Mouse (Mus musculus) midbrain, embryonic 14.5 days (tissue): ENCODE data around the gene Stk40. TPM values are rescaled to one million over a fixed set of nuclear protein-coding genes. Genes with fewer than 3 reads are reported as not detected.

Source experiments
- ATAC-seq: fragments of 200-750 bp; cut with Nextera tagmentation; 2 replicates; pipeline ENCODE4 v1.8.0; 2017; ENCODE audit warnings: moderate number of reproducible peaks, moderate library complexity; ENCODE audit not compliant: low FRiP score, low TSS enrichment
- DNase-seq: peaks from one replicate; pipeline ENCODE4 v3.0.0-alpha.2; 2015
- H3K27ac ChIP-seq: fragments of 300-500 bp; sonication (generic); replicated peaks from 2 replicates; pipeline ENCODE4 v1.5.1; 2014; ENCODE audit warnings: mild to moderate bottlenecking, low read depth, low read length, moderate library complexity
- H3K27me3 ChIP-seq: fragments of 300-500 bp; sonication (generic); 2 replicates; pipeline ENCODE4 v1.6.1; 2014; ENCODE audit warnings: low read length, control low read depth, mixed read lengths; ENCODE audit not compliant: control insufficient read depth, insufficient read depth
- H3K36me3 ChIP-seq: fragments of 300-500 bp; sonication (generic); 2 replicates; pipeline ENCODE4 v1.6.1; 2014; ENCODE audit warnings: low read length, control low read depth; ENCODE audit not compliant: control insufficient read depth, insufficient read depth
- H3K4me1 ChIP-seq: fragments of 300-500 bp; sonication (generic); 2 replicates; pipeline ENCODE4 v1.6.1; 2014; ENCODE audit warnings: mild to moderate bottlenecking, antibody characterized with exemption, low read length, control low read depth; ENCODE audit not compliant: control insufficient read depth, insufficient read depth
- H3K4me2 ChIP-seq: fragments of 300-500 bp; sonication (generic); 2 replicates; pipeline ENCODE4 v1.6.1; 2014; ENCODE audit warnings: mild to moderate bottlenecking, low read length, moderate library complexity
- H3K4me3 ChIP-seq: fragments of 300-500 bp; sonication (generic); replicated peaks from 2 replicates; pipeline ENCODE4 v1.5.1; 2014; ENCODE audit warnings: low read depth, low read length
- H3K9ac ChIP-seq: fragments of 300-500 bp; sonication (generic); replicated peaks from 2 replicates; pipeline ENCODE4 v1.6.1; 2014; ENCODE audit warnings: mild to moderate bottlenecking, low read length, moderate library complexity
- H3K9me3 ChIP-seq: fragments of 300-500 bp; sonication (generic); 2 replicates; pipeline ENCODE4 v1.6.1; 2016; ENCODE audit warnings: low read length, control low read depth, mixed read lengths; ENCODE audit not compliant: control insufficient read depth
- WGBS: fragments of 180-500 bp; shearing (Covaris S2); extraction: QIAGEN DNeasy Blood & Tissue Kit; methylation state at CpG from one replicate; pipeline ENCODE4 v1.1.7; 2014; 5-methylcytosine and 5-hydroxymethylcytosine counted together
- polyA plus RNA-seq: library from polyadenylated mRNA; unstranded; fragments of >200 nt; fragmentation: Nextera tagmentation; extraction: Ambion mirVana; gene quantifications from 2 replicates; pipeline ENCODE4 v1.2.1, GENCODE M21; 2014

The Stk40 gene
- polyA plus RNA-seq, 1 experiment from 2014 or later, result 29.4 TPM

DNA sequence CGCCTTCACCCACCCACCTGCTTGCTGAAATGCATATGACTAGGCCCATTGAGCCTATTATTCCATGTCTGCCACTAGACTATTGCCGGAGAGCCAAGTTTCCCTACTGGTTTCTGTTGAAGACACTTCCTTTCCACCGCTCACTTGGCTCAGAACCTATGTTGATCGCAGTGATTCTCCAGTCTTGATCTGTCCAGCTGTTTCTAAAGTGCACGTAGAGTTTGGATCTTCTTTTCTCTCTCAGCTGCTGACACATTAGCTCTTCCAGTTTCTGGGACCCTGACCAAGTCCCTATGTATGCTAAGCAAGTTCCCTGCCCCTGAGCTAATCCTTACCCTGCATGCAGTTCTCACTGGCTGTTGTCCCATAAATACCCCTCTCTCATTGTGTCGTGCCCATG lies 25.9 kb upstream of the Stk40 start:
- H3K27me3 ChIP-seq, result no peaks in the 10 kb centered on the region
- ATAC-seq, result no peak
- H3K9me3 ChIP-seq, result no peaks in the 10 kb centered on the region
- peaks cover 21% of the 10 kb centered on the region for H3K36me3 ChIP-seq
- 82% methylated on average over 6 of the region's 6 CpGs for WGBS
- H3K4me2 ChIP-seq, result no peak overlapping the region
- DNase-seq, result no peak
- H3K4me3 ChIP-seq, result no peak overlapping the region
- no peak overlapping the region for H3K27ac ChIP-seq
- H3K4me1 ChIP-seq, result no peaks in the 10 kb centered on the region
- H3K9ac ChIP-seq, result no peak overlapping the region

GRCm38 (mm10) chr4:126079266-126079665 lies 24.5 kb upstream of the Stk40 start:
- DNase-seq, result no peak
- ATAC-seq, result no peak
- Histone ChIP-seq H3K4me2 (no peak overlapping the region), H3K36me3 (peaks cover 28% of the 10 kb centered on the region), H3K9ac (no peak overlapping the region), H3K4me1 (no peaks in the 10 kb centered on the region), H3K27ac (no peak overlapping the region), H3K9me3 (no peaks in the 10 kb centered on the region), H3K4me3 (no peak overlapping the region), H3K27me3 (no peaks in the 10 kb centered on the region)
- 81% methylated on average over 4 of the region's 4 CpGs for WGBS

GRCm38 (mm10) chr4:126081601-126082000 lies 22.2 kb upstream of the Stk40 start:
- H3K9ac ChIP-seq, result no peak overlapping the region
- no peak for DNase-seq
- H3K27ac ChIP-seq, result no peak overlapping the region
- H3K27me3 ChIP-seq, result no peaks in the 10 kb centered on the region
- no peaks in the 10 kb centered on the region for H3K4me1 ChIP-seq
- no peak for ATAC-seq
- peaks cover 19% of the 10 kb centered on the region for H3K36me3 ChIP-seq
- 96% methylated on average over 1 of the region's 1 CpGs for WGBS
- H3K9me3 ChIP-seq, result no peaks in the 10 kb centered on the region
- no peak overlapping the region for H3K4me2 ChIP-seq
- no peak overlapping the region for H3K4me3 ChIP-seq

DNA sequence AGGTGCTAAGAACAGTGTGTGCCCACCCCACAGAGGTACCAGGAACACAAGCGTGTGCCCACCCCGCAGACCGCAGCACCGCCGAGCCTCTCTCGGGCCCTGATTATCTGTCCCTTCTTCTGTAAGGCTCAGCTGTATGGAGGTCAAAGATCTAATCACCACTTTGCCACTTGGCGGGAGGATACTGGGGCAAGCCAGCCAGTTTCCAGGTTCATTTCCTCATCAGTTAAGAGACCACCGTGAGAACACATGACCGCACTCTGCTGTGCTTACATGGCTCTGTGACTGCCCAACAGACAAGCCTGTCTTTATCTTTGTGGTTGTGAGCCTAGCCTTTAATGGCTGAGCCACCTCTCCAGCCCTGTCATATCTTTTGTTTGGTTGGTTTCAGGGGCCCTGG lies 20.7 kb upstream of the Stk40 start:
- H3K4me2 ChIP-seq, result no peak overlapping the region
- no peak overlapping the region for H3K4me3 ChIP-seq
- no peak overlapping the region for H3K27ac ChIP-seq
- no peaks in the 10 kb centered on the region for H3K4me1 ChIP-seq
- DNase-seq, result no peak
- ATAC-seq, result no peak
- WGBS, result 96% methylated on average over 9 of the region's 9 CpGs
- peaks cover 23% of the 10 kb centered on the region for H3K36me3 ChIP-seq
- H3K9me3 ChIP-seq, result no peaks in the 10 kb centered on the region
- H3K27me3 ChIP-seq, result no peaks in the 10 kb centered on the region
- no peak overlapping the region for H3K9ac ChIP-seq

- H3K4me3 ChIP-seq, result no peak overlapping the region
- H3K9ac ChIP-seq, result no peak overlapping the region
- ATAC-seq (no peak), DNase-seq (no peak)
- no peaks in the 10 kb centered on the region for H3K27me3 ChIP-seq
- H3K4me1 ChIP-seq, result no peaks in the 10 kb centered on the region
- no peaks in the 10 kb centered on the region for H3K9me3 ChIP-seq
- no peak overlapping the region for H3K27ac ChIP-seq
- peaks cover 34% of the 10 kb centered on the region for H3K36me3 ChIP-seq
- 79% methylated on average over 8 of the region's 8 CpGs for WGBS
- H3K4me2 ChIP-seq, result no peak overlapping the region
Measured at GRCm38 (mm10) chr4:126084382-126084781, 19.4 kb upstream of the Stk40 start.

DNA sequence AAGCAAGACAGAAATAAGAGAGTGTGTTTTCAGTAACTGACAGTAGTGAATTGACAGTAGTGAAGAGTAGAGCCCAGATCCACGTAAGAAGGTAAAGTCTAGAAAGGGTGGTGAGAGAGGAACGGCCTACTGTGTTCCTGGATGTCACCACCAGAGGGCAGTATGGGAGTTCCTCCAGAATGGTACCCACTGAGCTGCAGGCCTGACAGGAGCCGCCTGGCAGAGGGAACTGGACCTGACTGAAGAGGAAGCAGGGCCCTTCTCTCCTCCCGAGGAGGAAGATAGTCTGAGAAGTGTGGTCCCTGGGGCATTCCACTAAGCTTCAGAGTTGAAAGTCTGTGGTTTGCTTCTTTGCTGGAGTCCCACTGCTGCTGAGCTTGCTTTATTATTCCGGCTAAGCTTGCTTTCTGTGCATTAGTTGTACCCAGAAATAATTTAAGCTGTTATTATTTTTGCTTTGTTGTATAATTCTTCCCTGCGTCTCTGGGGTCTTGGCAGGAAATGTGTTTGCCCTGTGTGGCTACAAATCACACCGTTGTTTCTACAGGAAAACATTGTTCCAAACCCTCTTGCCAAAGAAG lies 17.7 kb upstream of the Stk40 start:
- H3K36me3 ChIP-seq, result peaks cover 34% of the 10 kb centered on the region
- 36% methylated on average over 7 of the region's 7 CpGs for WGBS
- no peak overlapping the region for H3K4me3 ChIP-seq
- H3K4me2 ChIP-seq, result no peak overlapping the region
- H3K27me3 ChIP-seq, result no peaks in the 10 kb centered on the region
- ATAC-seq (no peak; the same call in 1 of the 2 replicates), DNase-seq (peak; percentile 91)
- H3K9me3 ChIP-seq, result no peaks in the 10 kb centered on the region
- H3K9ac ChIP-seq, result no peak overlapping the region
- no peaks in the 10 kb centered on the region for H3K4me1 ChIP-seq
- H3K27ac ChIP-seq, result no peak overlapping the region

- DNase-seq, result no peak
- no peak for ATAC-seq
- 84% methylated on average over 7 of the region's 7 CpGs for WGBS
Measured at GRCm38 (mm10) chr4:126090101-126090847, 13.5 kb upstream of the Stk40 start.

GRCm38 (mm10) chr4:126090848-126091124 lies 13.0 kb upstream of the Stk40 start:
- no peak for ATAC-seq
- H3K4me1 ChIP-seq, result no peaks in the 10 kb centered on the region
- peaks cover 18% of the 10 kb centered on the region; the same call in 1 of the 2 replicates for H3K36me3 ChIP-seq
- no peak overlapping the region for H3K27ac ChIP-seq
- no peak overlapping the region for H3K4me2 ChIP-seq
- no peak for DNase-seq
- H3K27me3 ChIP-seq, result no peaks in the 10 kb centered on the region
- 78% methylated on average over 4 of the region's 4 CpGs for WGBS
- no peaks in the 10 kb centered on the region for H3K9me3 ChIP-seq
- H3K4me3 ChIP-seq, result no peak overlapping the region
- no peak overlapping the region for H3K9ac ChIP-seq

More at GRCm38 (mm10) chr4:126090101-126090847, 13.5 kb upstream of the Stk40 start:
- no peak overlapping the region for H3K27ac ChIP-seq
- H3K9ac ChIP-seq, result no peak overlapping the region
- H3K4me3 ChIP-seq, result no peak overlapping the region
- no peak overlapping the region for H3K4me2 ChIP-seq
- H3K9me3 ChIP-seq, result no peaks in the 10 kb centered on the region
- no peaks in the 10 kb centered on the region for H3K4me1 ChIP-seq
- H3K36me3 ChIP-seq, result peaks cover 18% of the 10 kb centered on the region; the same call in 1 of the 2 replicates
- H3K27me3 ChIP-seq, result no peaks in the 10 kb centered on the region

GRCm38 (mm10) chr4:126091873-126092272 lies 11.9 kb upstream of the Stk40 start:
- Histone ChIP-seq H3K27me3 (no peaks in the 10 kb centered on the region), H3K4me2 (no peak overlapping the region), H3K4me3 (no peak overlapping the region), H3K27ac (no peak overlapping the region), H3K36me3 (peaks cover 18% of the 10 kb centered on the region; the same call in 1 of the 2 replicates), H3K9ac (no peak overlapping the region), H3K4me1 (peaks cover 2% of the 10 kb centered on the region; the same call in 1 of the 2 replicates), H3K9me3 (no peaks in the 10 kb centered on the region)
- 82% methylated on average over 8 of the region's 8 CpGs for WGBS
- DNase-seq (no peak), ATAC-seq (no peak)
